Mouse (Mus musculus): Measurements from ENCODE around the gene Swap70. TPM values are rescaled to one million over a fixed set of nuclear protein-coding genes. Genes with fewer than 3 reads are reported as not detected.

Gene Swap70
- polyA plus RNA-seq, 2 experiments = 5.5 to 7.9 TPM

GRCm38 (mm10) chr7:110189951-110190350 is 31.6 kb upstream of the Swap70 start:
- no peaks in the 10 kb centered on the region for H3K36me3 ChIP-seq (replicated peaks; ENCODE audit: control insufficient read depth, insufficient read depth, low read depth)
- 31% methylated on average over 7 of the region's 7 CpGs for WGBS (ENCODE audit: insufficient replicate concordance)
- no peak overlapping the region for H3K27ac ChIP-seq
- H3K27me3 ChIP-seq (ENCODE audit: control insufficient read depth, insufficient read depth, low read length) = no peaks in the 10 kb centered on the region
- no peaks in the 10 kb centered on the region for H3K4me1 ChIP-seq (replicated peaks; ENCODE audit: control insufficient read depth in 2 of 2, insufficient read depth in 2 of 2, low read length in 1 of 2)
- H3K9ac ChIP-seq (replicated peaks) = no peak overlapping the region
- H3K4me3 ChIP-seq (ENCODE audit: insufficient read depth in 1 of 2, low read depth in 2 of 2, low read length in 2 of 2) = no peak overlapping the region
- ATAC-seq (ENCODE audit: insufficient read depth) (no peak), DNase-seq (ENCODE audit: low read depth in 3 of 3, low spot score in 3 of 3) (no peak)
- no peaks in the 10 kb centered on the region for H3K9me3 ChIP-seq (ENCODE audit: control insufficient read depth, low read length)
- no peak overlapping the region for H3K4me2 ChIP-seq (ENCODE audit: low read depth)
- TF ChIP-seq CTCF (IDR thresholded peaks at IDR 0.05; ENCODE audit: low read depth) (no peak), EP300 (IDR thresholded peaks at IDR 0.05; ENCODE audit: low read depth) (no peak)

GRCm38 (mm10) chr7:110193186-110193585 is 28.3 kb upstream of the Swap70 start:
- no peaks in the 10 kb centered on the region for H3K27me3 ChIP-seq (ENCODE audit: control insufficient read depth, insufficient read depth, low read length)
- ATAC-seq (ENCODE audit: insufficient read depth) (no peak), DNase-seq (ENCODE audit: low read depth in 3 of 3, low spot score in 3 of 3) (no peak)
- no peaks in the 10 kb centered on the region for H3K4me1 ChIP-seq (replicated peaks; ENCODE audit: control insufficient read depth in 2 of 2, insufficient read depth in 2 of 2, low read length in 1 of 2)
- H3K4me3 ChIP-seq (ENCODE audit: insufficient read depth in 1 of 2, low read depth in 2 of 2, low read length in 2 of 2) = no peak overlapping the region
- H3K9ac ChIP-seq (replicated peaks) = no peak overlapping the region
- 62% methylated on average over 3 of the region's 3 CpGs for WGBS (ENCODE audit: insufficient replicate concordance)
- TF ChIP-seq EP300 (IDR thresholded peaks at IDR 0.05; ENCODE audit: low read depth) (no peak), CTCF (IDR thresholded peaks at IDR 0.05; ENCODE audit: low read depth) (no peak)
- H3K4me2 ChIP-seq (ENCODE audit: low read depth) = no peak overlapping the region
- no peaks in the 10 kb centered on the region for H3K9me3 ChIP-seq (ENCODE audit: control insufficient read depth, low read length)
- H3K36me3 ChIP-seq (replicated peaks; ENCODE audit: control insufficient read depth, insufficient read depth, low read depth) = no peaks in the 10 kb centered on the region
- no peak overlapping the region for H3K27ac ChIP-seq

GRCm38 (mm10) chr7:110197176-110197575 is 24.3 kb upstream of the Swap70 start:
- WGBS (ENCODE audit: insufficient replicate concordance) = 43% methylated on average over 7 of the region's 7 CpGs

GRCm38 (mm10) chr7:110201933-110202332 is 19.6 kb upstream of the Swap70 start:
- Histone ChIP-seq H3K9me3 (ENCODE audit: control insufficient read depth, low read length) (no peaks in the 10 kb centered on the region), H3K27me3 (ENCODE audit: control insufficient read depth, insufficient read depth, low read length) (no peaks in the 10 kb centered on the region), H3K36me3 (replicated peaks; ENCODE audit: control insufficient read depth, insufficient read depth, low read depth) (no peaks in the 10 kb centered on the region), H3K9ac (replicated peaks) (no peak overlapping the region), H3K4me3 (ENCODE audit: insufficient read depth in 1 of 2, low read depth in 2 of 2, low read length in 2 of 2) (no peak overlapping the region), H3K27ac (no peak overlapping the region), H3K4me2 (ENCODE audit: low read depth) (no peak overlapping the region), H3K4me1 (replicated peaks; ENCODE audit: control insufficient read depth in 2 of 2, insufficient read depth in 2 of 2, low read length in 1 of 2) (0 out of 4 replicates have a peak, but pooled peaks cover 0 to 1% of the 10 kb centered on the region in 2 experiments)
- WGBS (ENCODE audit: insufficient replicate concordance) = 73% methylated on average over 6 of the region's 6 CpGs
- TF ChIP-seq CTCF (IDR thresholded peaks at IDR 0.05; ENCODE audit: low read depth) (no peak), EP300 (IDR thresholded peaks at IDR 0.05; ENCODE audit: low read depth) (no peak)
- DNase-seq (ENCODE audit: low read depth in 3 of 3, low spot score in 3 of 3) = no peak
- no peak for ATAC-seq (ENCODE audit: insufficient read depth)

More at GRCm38 (mm10) chr7:110197176-110197575, 24.3 kb upstream of the Swap70 start:
- H3K9me3 ChIP-seq (ENCODE audit: control insufficient read depth, low read length) = no peaks in the 10 kb centered on the region
- no peak for DNase-seq (ENCODE audit: low read depth in 3 of 3, low spot score in 3 of 3)
- no peak overlapping the region for H3K27ac ChIP-seq
- H3K9ac ChIP-seq (replicated peaks) = no peak overlapping the region
- H3K4me2 ChIP-seq (ENCODE audit: low read depth) = no peak overlapping the region
- no peaks in the 10 kb centered on the region for H3K36me3 ChIP-seq (replicated peaks; ENCODE audit: control insufficient read depth, insufficient read depth, low read depth)
- no peaks in the 10 kb centered on the region for H3K27me3 ChIP-seq (ENCODE audit: control insufficient read depth, insufficient read depth, low read length)
- H3K4me1 ChIP-seq (replicated peaks; ENCODE audit: control insufficient read depth in 2 of 2, insufficient read depth in 2 of 2, low read length in 1 of 2) = no peaks in the 10 kb centered on the region
- TF ChIP-seq EP300 (IDR thresholded peaks at IDR 0.05; ENCODE audit: low read depth) = no peak
- TF ChIP-seq CTCF (IDR thresholded peaks at IDR 0.05; ENCODE audit: low read depth) = no peak
- no peak for ATAC-seq (ENCODE audit: insufficient read depth)
- H3K4me3 ChIP-seq (ENCODE audit: insufficient read depth in 1 of 2, low read depth in 2 of 2, low read length in 2 of 2) = no peak overlapping the region

GRCm38 (mm10) chr7:110204208-110204607 is 17.3 kb upstream of the Swap70 start:
- no peak overlapping the region for H3K27ac ChIP-seq
- H3K4me1 ChIP-seq (replicated peaks; ENCODE audit: control insufficient read depth in 2 of 2, insufficient read depth in 2 of 2, low read length in 1 of 2) = peaks cover 0 to 3% of the 10 kb centered on the region in 2 experiments; a peak in 2 of 4 replicates
- TF ChIP-seq CTCF (IDR thresholded peaks at IDR 0.05; ENCODE audit: low read depth) (no peak), EP300 (IDR thresholded peaks at IDR 0.05; ENCODE audit: low read depth) (no peak)
- H3K9ac ChIP-seq (replicated peaks) = no peak overlapping the region
- no peaks in the 10 kb centered on the region for H3K36me3 ChIP-seq (replicated peaks; ENCODE audit: control insufficient read depth, insufficient read depth, low read depth)
- DNase-seq (ENCODE audit: low read depth in 3 of 3, low spot score in 3 of 3) (no peak), ATAC-seq (ENCODE audit: insufficient read depth) (no peak)
- no peaks in the 10 kb centered on the region for H3K27me3 ChIP-seq (ENCODE audit: control insufficient read depth, insufficient read depth, low read length)
- 24% methylated on average over 4 of the region's 4 CpGs for WGBS (ENCODE audit: insufficient replicate concordance)
- no peak overlapping the region for H3K4me2 ChIP-seq (ENCODE audit: low read depth)
- no peak overlapping the region for H3K4me3 ChIP-seq (ENCODE audit: insufficient read depth in 1 of 2, low read depth in 2 of 2, low read length in 2 of 2)
- H3K9me3 ChIP-seq (ENCODE audit: control insufficient read depth, low read length) = no peaks in the 10 kb centered on the region

All from liver, embryonic 14.5 days (tissue).